Mouse (Mus musculus): ENCODE measurements around the gene Olfr1386.
A peak's percentile ranks its signal among the peaks of the same experiment; 100 is the strongest.
"Not testable (repeated sequence)": the region's sequence is repeated elsewhere in the genome, so short reads cannot be mapped to it uniquely, and the experiment has no call there.

The Olfr1386 gene

GRCm38 (mm10) chr11:49464746-49465145 lies at the start of gene Olfr1386:
Gene Olfr1386, plus strand, starts transcription at chr11:49465046.
- DNase-seq (ENCODE audit: inconsistent age in 2 of 2, low spot score in 1 of 2): not testable (repeated sequence)

- no peak for DNase-seq (ENCODE audit: inconsistent age in 2 of 2, low spot score in 1 of 2)
Measured at GRCm38 (mm10) chr11:49422767-49423166, 42.1 kb upstream of the Olfr1386 start, which contains the start of gene Olfr1389. Gene Olfr1389, plus strand, starts transcription at chr11:49423067.

- DNase-seq (ENCODE audit: inconsistent age in 2 of 2, low spot score in 1 of 2): no peak
Measured at GRCm38 (mm10) chr11:49425257-49425927, 39.5 kb upstream of the Olfr1386 start.

GRCm38 (mm10) chr11:49429641-49430040 lies 35.2 kb upstream of the Olfr1386 start:
- DNase-seq (ENCODE audit: inconsistent age in 2 of 2, low spot score in 1 of 2): no peak

GRCm38 (mm10) chr11:49436411-49436810 lies 28.4 kb upstream of the Olfr1386 start, which contains the start of gene Olfr1388:
Gene Olfr1388, plus strand, starts transcription at chr11:49436624.
- DNase-seq (ENCODE audit: inconsistent age in 2 of 2, low spot score in 1 of 2): peak; percentile 7 to 62

GRCm38 (mm10) chr11:49455043-49455442 lies 9.8 kb upstream of the Olfr1386 start, which contains the start of gene Olfr1387:
Gene Olfr1387, plus strand, starts transcription at chr11:49455343.
- no peak for DNase-seq (ENCODE audit: inconsistent age in 2 of 2, low spot score in 1 of 2)

- DNase-seq (ENCODE audit: inconsistent age in 2 of 2, low spot score in 1 of 2): no peak
Measured at GRCm38 (mm10) chr11:49485973-49486372, 21.1 kb downstream of the Olfr1386 start.

GRCm38 (mm10) chr11:49488770-49489169 lies 23.9 kb downstream of the Olfr1386 start, which contains the start of gene Olfr1385:
Gene Olfr1385, plus strand, starts transcription at chr11:49489070.
- not testable (repeated sequence) for DNase-seq (ENCODE audit: inconsistent age in 2 of 2, low spot score in 1 of 2)

- no peak for DNase-seq (ENCODE audit: inconsistent age in 2 of 2, low spot score in 1 of 2)
Measured at GRCm38 (mm10) chr11:49518086-49518485, 53.2 kb downstream of the Olfr1386 start.

GRCm38 (mm10) chr11:49519348-49519747 lies 54.5 kb downstream of the Olfr1386 start, which contains the start of gene Olfr1383:
Gene Olfr1383, plus strand, starts transcription at chr11:49519648.
- no peak for DNase-seq (ENCODE audit: inconsistent age in 2 of 2, low spot score in 1 of 2)
